Mouse (Mus musculus): Measurements from ENCODE around the gene Patl1. TPM values are rescaled to one million over a fixed set of nuclear protein-coding genes. Genes with fewer than 3 reads are reported as not detected.

Gene Patl1
- total and polyA plus RNA-seq, 3 experiments = 8.5 to 40.8 (median 12.0) TPM

DNA sequence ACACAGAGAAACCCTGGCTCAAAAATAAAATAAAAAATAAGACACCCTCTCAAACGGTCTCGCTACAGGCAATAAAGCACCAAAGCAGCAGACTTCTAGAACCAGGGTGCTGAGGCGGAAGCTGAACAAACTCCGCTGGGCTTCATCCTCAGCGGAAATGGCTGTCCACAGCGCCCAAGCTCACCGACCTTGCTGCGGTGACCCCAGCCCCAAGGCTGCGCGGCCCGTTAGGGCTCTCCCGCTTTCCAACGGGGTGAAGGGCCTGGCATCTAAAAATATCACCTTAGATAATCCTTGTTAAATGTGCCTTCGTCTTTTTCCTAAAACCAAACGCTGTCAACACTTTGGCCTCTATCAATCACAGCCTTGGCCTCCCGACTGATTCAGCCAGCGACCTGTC is 596 bp upstream of the Patl1 start:
- Histone ChIP-seq H3K36me3 (replicated peaks in 1 of 2; ENCODE audit: control insufficient read depth in 1 of 2, insufficient read depth in 1 of 2, low read length in 1 of 2) (peaks cover 12 to 22% of the 10 kb centered on the region in 2 experiments), H3K9ac (ENCODE audit: insufficient read depth, low read depth) (peak overlapping the region; percentile 91), H3K79me2 (replicated peaks; ENCODE audit: control insufficient read depth, extremely low read depth, insufficient read depth, poor library complexity, severe bottlenecking) (peaks cover 28% of the 10 kb centered on the region), H3K27ac (ENCODE audit: insufficient read depth, low read depth) (peak overlapping the region; percentile 46; the same call in 1 of the 2 replicates), H3K9me3 (replicated peaks; ENCODE audit: low read length) (no peaks in the 10 kb centered on the region), H3K4me2 (ENCODE audit: insufficient read depth, low read depth, poor library complexity, severe bottlenecking) (peak overlapping the region; percentile 92), H3K27me3 (replicated peaks) (no peaks in the 10 kb centered on the region), H3K4me3 (replicated peaks in 1 of 3; ENCODE audit: low read depth in 2 of 3, low read length in 2 of 3, poor library complexity in 1 of 3) (peak overlapping the region; percentile 72 to 95 (median 73)), H3K4me1 (ENCODE audit: control insufficient read depth in 1 of 2, insufficient read depth in 2 of 2) (peaks cover 7 to 39% of the 10 kb centered on the region in 2 experiments)
- TF ChIP-seq SMC3 (IDR thresholded peaks at IDR 0.05; ENCODE audit: low read depth, low read length) = no peak
- 0 out of 2 replicates have a peak, but pooled peaks have one; percentile 33 for TF ChIP-seq TBP (conservative IDR thresholded peaks at IDR 0.05; ENCODE audit: low read depth, low read length)
- TF ChIP-seq MYC (IDR thresholded peaks at IDR 0.05; ENCODE audit: low read depth, low read length) = no peak
- TF ChIP-seq ZNF384 (IDR thresholded peaks at IDR 0.05; ENCODE audit: low read depth, low read length) = no peak
- TF ChIP-seq UBTF (IDR thresholded peaks at IDR 0.05; ENCODE audit: low read depth, low read length) = no peak
- no peak for TF ChIP-seq ETS1 (conservative IDR thresholded peaks at IDR 0.05; ENCODE audit: low read depth, low read length)
- no peak for TF ChIP-seq PAX5 (IDR thresholded peaks at IDR 0.05; ENCODE audit: low read length)
- no peak for TF ChIP-seq ELF1 (IDR thresholded peaks at IDR 0.05; ENCODE audit: low read depth, low read length)
- 0 out of 2 replicates have a peak, but pooled peaks have one; percentile 19 for TF ChIP-seq RCOR1 (conservative IDR thresholded peaks at IDR 0.05; ENCODE audit: low read depth, low read length)
- TF ChIP-seq MAZ (IDR thresholded peaks at IDR 0.05; ENCODE audit: low read depth, low read length) = no peak
- no peak for TF ChIP-seq ZKSCAN1 (IDR thresholded peaks at IDR 0.05; ENCODE audit: borderline replicate concordance, low read depth, low read length)
- no peak for TF ChIP-seq MAFK (IDR thresholded peaks at IDR 0.05; ENCODE audit: insufficient replicate concordance, low read length)
- no peak for TF ChIP-seq SIN3A (IDR thresholded peaks at IDR 0.05; ENCODE audit: low read length)
- TF ChIP-seq TCF12 (IDR thresholded peaks at IDR 0.05; ENCODE audit: low read depth, low read length) = no peak
- no peak for TF ChIP-seq ZC3H11A (IDR thresholded peaks at IDR 0.05; ENCODE audit: low read depth, low read length)
- no peak for TF ChIP-seq KAT2A (IDR thresholded peaks at IDR 0.05; ENCODE audit: insufficient replicate concordance, low read length)
- TF ChIP-seq MAX (IDR thresholded peaks at IDR 0.05; ENCODE audit: low read length) = no peak
- TF ChIP-seq E2F4 (IDR thresholded peaks at IDR 0.05; ENCODE audit: insufficient replicate concordance, low read depth, low read length) = no peak
- 0 out of 2 replicates have a peak, but pooled peaks have one; percentile 12 for TF ChIP-seq MEF2A (IDR thresholded peaks at IDR 0.05; ENCODE audit: borderline replicate concordance, low read depth, low read length)
- dilution Hi-C loops (cut with MboI; ENCODE audit: extremely low pct_ligation_motif_present, extremely low pct_unique_long_range_greater_than_20kb, low sequenced_read_pairs) = no loop called here
- in situ Hi-C loops (cut with MboI; ENCODE audit: low pct_ligation_motif_present, low pct_unique_long_range_greater_than_20kb, low sequenced_read_pairs) = no loop called here
- DNase-seq (ENCODE audit: extremely low read depth) = no peak

DNA sequence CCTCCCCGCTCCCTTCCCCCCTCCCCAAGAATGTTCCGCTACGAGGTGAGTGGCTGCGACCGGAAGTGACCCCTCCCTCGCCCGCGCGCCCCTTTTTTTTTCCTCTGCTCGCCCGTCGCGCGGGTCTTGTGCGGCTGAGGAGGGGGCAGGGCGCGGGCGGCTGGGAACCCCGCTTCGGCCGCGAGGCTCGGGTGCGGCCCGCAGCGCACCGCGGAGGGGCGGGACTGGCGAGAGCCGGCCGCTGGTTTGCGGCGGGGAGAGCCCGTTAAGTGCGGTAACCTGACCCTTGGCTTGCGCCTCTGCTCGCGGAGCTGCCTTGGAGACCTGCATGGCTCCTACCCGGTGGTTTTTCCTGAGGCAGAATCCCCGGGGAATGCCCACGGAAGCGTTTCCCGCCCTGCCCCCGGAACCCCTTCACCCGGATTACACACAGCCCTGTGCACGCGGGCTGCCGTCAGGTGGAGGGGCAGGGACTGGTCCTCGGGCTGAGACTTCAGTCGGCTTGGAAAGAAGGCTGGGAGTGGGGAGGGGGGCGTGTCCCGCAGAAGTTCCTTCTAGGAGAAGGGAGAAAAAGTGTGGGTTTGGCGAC is 428 bp downstream of the Patl1 start:
- Histone ChIP-seq H3K27ac (ENCODE audit: insufficient read depth, low read depth) (peak overlapping the region; percentile 45; the same call in 1 of the 2 replicates), H3K4me3 (replicated peaks in 1 of 3; ENCODE audit: low read depth in 2 of 3, low read length in 2 of 3, poor library complexity in 1 of 3) (peak overlapping the region; percentile 82 to 95 (median 84)), H3K9ac (ENCODE audit: insufficient read depth, low read depth) (peak overlapping the region; percentile 91), H3K9me3 (replicated peaks; ENCODE audit: low read length) (no peaks in the 10 kb centered on the region), H3K27me3 (replicated peaks) (no peaks in the 10 kb centered on the region), H3K79me2 (replicated peaks; ENCODE audit: control insufficient read depth, extremely low read depth, insufficient read depth, poor library complexity, severe bottlenecking) (peaks cover 35% of the 10 kb centered on the region), H3K36me3 (replicated peaks in 1 of 2; ENCODE audit: control insufficient read depth in 1 of 2, insufficient read depth in 1 of 2, low read length in 1 of 2) (peaks cover 16 to 26% of the 10 kb centered on the region in 2 experiments), H3K4me2 (ENCODE audit: insufficient read depth, low read depth, poor library complexity, severe bottlenecking) (peak overlapping the region; percentile 67; the same call in 1 of the 2 replicates), H3K4me1 (ENCODE audit: control insufficient read depth in 1 of 2, insufficient read depth in 2 of 2) (peaks cover 7 to 39% of the 10 kb centered on the region in 2 experiments)
- peak; percentile 32 for DNase-seq (ENCODE audit: extremely low read depth)
- dilution Hi-C loops (cut with MboI; ENCODE audit: extremely low pct_ligation_motif_present, extremely low pct_unique_long_range_greater_than_20kb, low sequenced_read_pairs) (no loop called here), in situ Hi-C loops (cut with MboI; ENCODE audit: low pct_ligation_motif_present, low pct_unique_long_range_greater_than_20kb, low sequenced_read_pairs) (no loop called here)
- no peak for TF ChIP-seq NRF1 (IDR thresholded peaks at IDR 0.05; ENCODE audit: low read depth, low read length)
- TF ChIP-seq USF2 (conservative IDR thresholded peaks at IDR 0.05; ENCODE audit: low read depth, low read length) = no peak
- no peak for TF ChIP-seq USF1 (IDR thresholded peaks at IDR 0.05; ENCODE audit: low read depth, low read length)
- no peak for TF ChIP-seq ZC3H11A (IDR thresholded peaks at IDR 0.05; ENCODE audit: low read depth, low read length)
- 0 out of 2 replicates have a peak, but pooled peaks have one; percentile 5 for TF ChIP-seq E2F4 (IDR thresholded peaks at IDR 0.05; ENCODE audit: insufficient replicate concordance, low read depth, low read length)
- peak; percentile 82 for TF ChIP-seq SIN3A (IDR thresholded peaks at IDR 0.05; ENCODE audit: low read length)
- peak; percentile 70; the same call in 1 of the 2 replicates for TF ChIP-seq CHD2 (IDR thresholded peaks at IDR 0.05; ENCODE audit: low read length)
- TF ChIP-seq MXI1 (IDR thresholded peaks at IDR 0.05; ENCODE audit: low read depth, low read length) = peak; percentile 81
- TF ChIP-seq RAD21 (IDR thresholded peaks at IDR 0.05; ENCODE audit: low read depth, low read length) = no peak
- TF ChIP-seq NELFE (IDR thresholded peaks at IDR 0.05; ENCODE audit: low read depth, low read length) = no peak
- 0 out of 2 replicates have a peak, but pooled peaks have one; percentile 17 for TF ChIP-seq TCF12 (IDR thresholded peaks at IDR 0.05; ENCODE audit: low read depth, low read length)
- no peak for TF ChIP-seq ELF1 (IDR thresholded peaks at IDR 0.05; ENCODE audit: low read depth, low read length)
- no peak for TF ChIP-seq MAX (IDR thresholded peaks at IDR 0.05; ENCODE audit: low read length)
- TF ChIP-seq MYC (IDR thresholded peaks at IDR 0.05; ENCODE audit: low read depth, low read length) = no peak
- no peak for TF ChIP-seq CHD1 (IDR thresholded peaks at IDR 0.05; ENCODE audit: low read depth, low read length)
- peak; percentile 84; the same call in 1 of the 2 replicates for TF ChIP-seq MAZ (IDR thresholded peaks at IDR 0.05; ENCODE audit: low read depth, low read length)
- no peak for TF ChIP-seq SMC3 (IDR thresholded peaks at IDR 0.05; ENCODE audit: low read depth, low read length)
- peak; percentile 27; the same call in 1 of the 2 replicates for TF ChIP-seq BHLHE40 (IDR thresholded peaks at IDR 0.05; ENCODE audit: low read depth, low read length)
- no peak for TF ChIP-seq TBP (conservative IDR thresholded peaks at IDR 0.05; ENCODE audit: low read depth, low read length)
- TF ChIP-seq HCFC1 (IDR thresholded peaks at IDR 0.05; ENCODE audit: low read depth, low read length) = no peak

All from CH12.LX (cell line).